Mouse (Mus musculus): Measurements from ENCODE around the gene Tra2b.
"Not testable (repeated sequence)": the region's sequence is repeated elsewhere in the genome, so short reads cannot be mapped to it uniquely, and the experiment has no call there.

The Tra2b gene

GRCm38 (mm10) chr16:22265849-22266376, at the start of gene Tra2b:
Gene Tra2b, minus strand, starts transcription at chr16:22266005.
- peak; percentile 99 for DNase-seq (ENCODE audit: low spot score)

- DNase-seq (ENCODE audit: low spot score), result peak; percentile 45
Measured at GRCm38 (mm10) chr16:22310649-22311048, 44.8 kb upstream of the Tra2b start.

- DNase-seq (ENCODE audit: low spot score), result peak; percentile 77
Measured at GRCm38 (mm10) chr16:22302606-22303005, 36.8 kb upstream of the Tra2b start.

GRCm38 (mm10) chr16:22301378-22301777, 35.6 kb upstream of the Tra2b start:
- DNase-seq (ENCODE audit: low spot score), result no peak

GRCm38 (mm10) chr16:22296901-22297300, 31.1 kb upstream of the Tra2b start:
- peak; percentile 21 for DNase-seq (ENCODE audit: low spot score)

- DNase-seq (ENCODE audit: low spot score), result not testable (repeated sequence)
Measured at GRCm38 (mm10) chr16:22294812-22295211, 29.0 kb upstream of the Tra2b start.

- no peak for DNase-seq (ENCODE audit: low spot score)
Measured at GRCm38 (mm10) chr16:22293600-22293999, 27.8 kb upstream of the Tra2b start.

- no peak for DNase-seq (ENCODE audit: low spot score)
Measured at GRCm38 (mm10) chr16:22292394-22292793, 26.6 kb upstream of the Tra2b start.

GRCm38 (mm10) chr16:22289643-22290042, 23.8 kb upstream of the Tra2b start:
- DNase-seq (ENCODE audit: low spot score), result peak; percentile 66

- no peak for DNase-seq (ENCODE audit: low spot score)
Measured at GRCm38 (mm10) chr16:22286996-22287395, 21.2 kb upstream of the Tra2b start.

- DNase-seq (ENCODE audit: low spot score), result no peak
Measured at GRCm38 (mm10) chr16:22276536-22276935, 10.7 kb upstream of the Tra2b start.

GRCm38 (mm10) chr16:22275142-22275541, 9.3 kb upstream of the Tra2b start:
- no peak for DNase-seq (ENCODE audit: low spot score)

GRCm38 (mm10) chr16:22270491-22270890, 4.7 kb upstream of the Tra2b start:
- DNase-seq (ENCODE audit: low spot score), result no peak

- DNase-seq (ENCODE audit: low spot score), result no peak
Measured at GRCm38 (mm10) chr16:22266384-22266783, 579 bp upstream of the Tra2b start.

GRCm38 (mm10) chr16:22264962-22265848, 600 bp downstream of the Tra2b start:
- peak; percentile 89 for DNase-seq (ENCODE audit: low spot score)

GRCm38 (mm10) chr16:22264232-22264961, 1.4 kb downstream of the Tra2b start:
- peak; percentile 50 for DNase-seq (ENCODE audit: low spot score)

- peak; percentile 61 for DNase-seq (ENCODE audit: low spot score)
Measured at GRCm38 (mm10) chr16:22263124-22263523, 2.7 kb downstream of the Tra2b start.

- no peak for DNase-seq (ENCODE audit: low spot score)
Measured at GRCm38 (mm10) chr16:22261563-22261962, 4.2 kb downstream of the Tra2b start.

GRCm38 (mm10) chr16:22260423-22261143, 5.2 kb downstream of the Tra2b start:
- DNase-seq (ENCODE audit: low spot score), result no peak

GRCm38 (mm10) chr16:22252255-22252654, 13.6 kb downstream of the Tra2b start:
- DNase-seq (ENCODE audit: low spot score), result not testable (repeated sequence)

- no peak for DNase-seq (ENCODE audit: low spot score)
Measured at GRCm38 (mm10) chr16:22250307-22250706, 15.5 kb downstream of the Tra2b start.

- DNase-seq (ENCODE audit: low spot score), result no peak
Measured at GRCm38 (mm10) chr16:22249754-22250153, 16.1 kb downstream of the Tra2b start.

Measured in adipocyte (in vitro differentiated cells).